Mouse (Mus musculus) small intestine, adult 2 months (tissue): ENCODE measurements around the gene Btbd8.

ENCODE experiments used
- CTCF ChIP-seq: fragments of 200-500 bp; IDR thresholded peaks from 2 replicates; pipeline ENCODE4 v1.5.1; 2012; ENCODE audit warnings: low read depth, mild to moderate bottlenecking, control low read depth, inconsistent platforms, low read length, moderate library complexity, mixed read lengths; ENCODE audit not compliant: insufficient replicate concordance, insufficient read length; ENCODE audit errors: extremely low read depth
- POLR2A ChIP-seq: fragments of 200-500 bp; IDR thresholded peaks from 2 replicates; pipeline ENCODE4 v1.6.1; 2012; ENCODE audit warnings: low read depth, mild to moderate bottlenecking, control low read depth, inconsistent platforms, low read length, moderate library complexity

- TF ChIP-seq CTCF = no peak
- no peak for TF ChIP-seq POLR2A
Measured at GRCm38 (mm10) chr5:107497519-107498501, 60.0 kb downstream of the Btbd8 start.
